Mouse (Mus musculus) Patski (cell line): Measurements from ENCODE around the gene Fam71b. TPM values are rescaled to one million over a fixed set of nuclear protein-coding genes. Genes with fewer than 3 reads are reported as not detected.

ENCODE experiments used
- ATAC-seq: fragments of 100-300 bp; one replicate; pipeline ENCODE4 v1.8.0; 2021
- CTCF ChIA-PET: fragments of 350-600 bp; sonication (Branson Sonifier 250); formaldehyde crosslinking; loops from one replicate; lab custom pipeline; 2022; ENCODE audit warnings: inconsistent platforms; lab: Charles Lee
- POLR2A ChIA-PET: fragments of 350-600 bp; sonication (Branson Sonifier 250); formaldehyde crosslinking; loops from one replicate; lab custom pipeline; 2022; ENCODE audit warnings: antibody characterized with exemption, inconsistent platforms; lab: Charles Lee
- DNase-seq: peaks from one replicate; pipeline ENCODE4 v3.0.0-alpha.2; 2011; ENCODE audit warnings: low read depth, low spot score
- H3K27me3 ChIP-seq: fragments of 371-371 bp; one replicate; pipeline ENCODE4 v1.5.1; 2021
- CTCF ChIP-seq: fragments of 100-300 bp; IDR thresholded peaks from one replicate; pipeline ENCODE4 v1.5.1; 2021
- in situ Hi-C: fragments of 300-500 bp; cut with MboI; formaldehyde crosslinking; loops from 3 replicates; pipeline ENCODE4 v1.11.1; 2018; ENCODE audit warnings: low pct_unique_long_range_greater_than_20kb, mixed read lengths
- polyA plus RNA-seq: library from polyadenylated mRNA; unstranded; gene quantifications from one replicate; pipeline ENCODE4 v1.2.3, GENCODE M21; 2021

The Fam71b gene
- polyA plus RNA-seq, 1 experiment from 2014 or later, result not detected

DNA sequence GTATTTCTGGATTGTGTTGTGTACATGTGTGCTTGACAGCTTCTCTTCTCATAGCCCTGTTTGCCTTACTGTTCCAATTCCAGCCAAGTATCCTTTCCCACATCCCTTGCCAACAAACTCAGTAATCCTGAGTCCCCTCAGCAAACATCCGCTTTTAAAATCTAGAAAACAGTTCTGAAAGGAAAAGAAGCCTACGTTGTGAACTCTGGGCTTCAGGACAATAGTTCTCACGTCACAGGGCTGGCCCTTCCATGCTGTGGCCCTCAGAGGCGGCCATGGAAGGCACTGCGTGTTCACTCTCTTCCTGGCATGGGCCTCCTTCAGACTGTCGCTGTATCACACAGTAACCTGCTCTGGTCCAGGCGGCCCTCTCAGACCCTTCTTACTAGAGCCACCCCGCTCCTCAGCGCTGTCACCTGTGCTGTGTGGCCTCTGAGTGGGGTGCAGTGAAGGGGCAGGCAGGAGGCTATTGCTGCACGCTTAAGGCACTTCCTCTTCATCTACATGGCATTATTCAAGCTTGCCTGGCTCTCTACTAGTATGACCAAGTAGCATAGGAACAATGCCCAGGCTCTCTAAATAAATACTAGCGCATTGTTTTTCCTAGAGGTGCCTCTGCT is 53.2 kb downstream of the Fam71b start:
- DNase-seq (no peak), ATAC-seq (no peak)
- CTCF ChIA-PET, result no interaction called here
- H3K27me3 ChIP-seq, result no peaks in the 10 kb centered on the region
- no peak for TF ChIP-seq CTCF
- POLR2A ChIA-PET, result no interaction called here
- in situ Hi-C loops, result no loop called here

DNA sequence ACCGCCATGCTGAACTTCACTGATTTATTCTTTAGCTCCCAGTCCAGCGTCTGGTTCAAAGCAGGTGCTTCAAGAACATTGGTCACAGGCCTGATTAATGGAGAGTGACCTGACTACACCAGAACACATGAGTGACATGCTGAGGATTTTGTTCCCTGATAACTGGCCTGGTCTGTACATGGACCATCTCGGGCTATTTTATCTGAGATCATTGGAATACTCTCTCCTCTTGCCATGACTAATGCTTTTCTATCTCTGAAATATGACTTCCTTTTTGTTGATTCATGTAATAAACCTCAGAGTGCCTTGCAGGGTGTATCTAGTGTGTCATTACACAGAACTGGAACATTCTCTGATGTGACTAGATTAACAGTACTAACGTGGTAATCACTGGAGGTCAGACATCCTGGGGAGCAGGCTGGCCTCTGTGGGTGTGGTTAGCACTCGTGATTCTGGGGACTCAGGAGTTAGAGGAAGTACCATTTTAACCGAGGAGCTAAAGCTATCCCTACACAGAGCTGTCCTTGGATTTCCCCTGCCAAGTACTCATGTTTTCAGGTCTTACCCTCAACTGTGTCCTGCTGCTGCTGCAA is 58.2 kb downstream of the Fam71b start, which contains the start of gene Havcr2:
Gene Havcr2 (plus strand): TSS at position 483 of the 593 bp plus-strand sequence.
- in situ Hi-C loops, result no loop called here
- CTCF ChIA-PET, result interaction anchor here (0.7 kb wide), 1 partner anchor 9 kb away, joined by 4 read pairs; no protein-coding TSS in a partner anchor
- DNase-seq (no peak), ATAC-seq (no peak)
- no peak for TF ChIP-seq CTCF
- no peaks in the 10 kb centered on the region for H3K27me3 ChIP-seq
- POLR2A ChIA-PET, result no interaction called here

Other genes starting within 250 kb of the Fam71b start
- not detected for gene Nipal4, start 230.1 kb upstream of the Fam71b start, polyA plus RNA-seq
- gene Fndc9, start 161.0 kb upstream of the Fam71b start, polyA plus RNA-seq, result 0.47 TPM
- gene Cyfip2, start 83.7 kb upstream of the Fam71b start, polyA plus RNA-seq, result 15.3 TPM
- gene Itk, start 7.0 kb upstream of the Fam71b start, polyA plus RNA-seq, result 0.03 TPM
- 51.4 TPM for gene Med7, start 40.4 kb downstream of the Fam71b start, polyA plus RNA-seq
- not detected for gene Havcr2, start 58.4 kb downstream of the Fam71b start, polyA plus RNA-seq
- not detected for gene Gm12169, start 127.7 kb downstream of the Fam71b start, polyA plus RNA-seq
- gene BC053393, start 175.0 kb downstream of the Fam71b start, polyA plus RNA-seq, result not detected
- not detected for gene Dppa1, start 232.7 kb downstream of the Fam71b start, polyA plus RNA-seq